Mouse (Mus musculus) megakaryocyte, embryonic 14.5 days (primary cell): ENCODE data around the gene Ugcg.

Source experiments
- FLI1 ChIP-seq: IDR thresholded peaks from 2 replicates; pipeline ENCODE4 v1.6.1; 2012; ENCODE audit warnings: low read length, inconsistent platforms, mixed read lengths
- GATA1 ChIP-seq: IDR thresholded peaks from 3 replicates; pipeline ENCODE4 v1.6.1; 2012; ENCODE audit warnings: mixed read lengths, low read length, inconsistent platforms, borderline replicate concordance

DNA sequence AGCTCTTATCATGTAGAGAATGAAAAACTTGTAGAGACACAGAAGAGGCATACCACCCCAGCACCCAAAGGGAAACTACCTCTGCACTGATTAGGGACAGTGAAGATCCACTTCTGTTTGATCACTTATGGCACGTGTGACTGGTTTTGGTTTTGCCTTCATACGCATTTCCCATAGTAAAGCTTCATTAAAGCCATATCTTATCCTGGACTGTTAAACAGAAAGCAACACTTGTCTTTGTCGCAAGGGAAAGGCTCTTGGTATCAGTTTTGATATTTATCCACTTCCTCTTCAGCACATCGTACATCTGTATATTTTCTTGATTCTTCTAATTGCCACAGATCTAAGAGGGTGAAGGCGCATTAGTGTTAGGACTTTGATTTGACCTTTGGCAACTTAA lies 25.6 kb downstream of the Ugcg start:
- no peak for TF ChIP-seq GATA1
- no peak for TF ChIP-seq FLI1
